Mouse (Mus musculus): ENCODE results near the gene Trp73.

- TF ChIP-seq POLR2A (IDR thresholded peaks at IDR 0.05; ENCODE audit: borderline replicate concordance, control insufficient read depth, low read depth, low read length) = no peak
- no peak for TF ChIP-seq CTCF (IDR thresholded peaks at IDR 0.05; ENCODE audit: control insufficient read depth, insufficient read depth, low read length)
Observed at GRCm38 (mm10) chr4:154070896-154071295, 69.1 kb downstream of the Trp73 start.

Data from bone marrow, adult 2 months (tissue).